Mouse (Mus musculus) retina, postnatal 7 days (tissue): ENCODE data around the gene Vapb.

ENCODE experiments used
- DNase-seq: peaks from one replicate; pipeline ENCODE4 v3.0.0-alpha.2; 2012; ENCODE audit warnings: low read depth, low spot score

Gene Vapb

DNA sequence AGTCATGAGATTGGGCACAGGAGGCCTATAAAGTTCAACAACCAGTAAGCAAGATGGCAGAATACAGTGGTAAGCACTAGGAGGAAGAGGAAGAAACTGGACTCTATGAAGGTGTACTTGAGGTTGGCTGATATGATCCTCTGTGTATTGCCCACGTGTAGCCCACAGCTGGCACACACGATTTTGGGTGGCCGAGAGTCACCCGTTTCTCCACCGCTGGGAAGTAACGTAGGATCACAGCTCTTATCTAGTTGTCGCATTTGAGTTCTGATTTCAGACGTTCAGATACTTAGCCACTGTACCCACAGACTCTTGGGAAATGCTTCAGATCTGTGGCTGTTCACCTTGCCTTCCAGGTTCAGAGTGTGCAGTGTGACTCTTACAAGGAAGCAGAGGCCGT lies 921 bp downstream of the Vapb start:
- DNase-seq, result no peak

DNA sequence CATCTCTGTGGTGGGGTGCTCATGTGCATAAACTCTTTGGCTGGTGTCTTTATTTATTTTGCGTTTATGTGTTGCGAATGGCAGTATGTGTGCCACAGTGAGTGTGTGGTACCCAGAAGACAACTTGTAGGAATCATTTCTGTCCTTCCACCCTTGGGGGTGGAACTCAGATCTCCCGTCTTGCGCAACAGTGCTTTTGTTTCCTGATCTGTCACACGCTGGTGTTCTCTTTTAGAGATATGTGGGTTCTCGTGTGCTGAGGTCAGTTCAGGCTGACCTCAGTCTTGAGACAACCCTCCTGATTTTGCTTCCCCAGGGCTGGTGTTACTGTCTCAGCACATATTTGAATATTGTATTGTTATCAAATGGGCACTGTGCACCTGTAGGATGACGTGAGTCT lies 1.8 kb downstream of the Vapb start:
- no peak for DNase-seq

- no peak for DNase-seq
These were observed 4.8 kb downstream of the Vapb start for GRCm38 (mm10) chr2:173742090-173742489.

- no peak for DNase-seq
These were observed 5.4 kb downstream of the Vapb start for GRCm38 (mm10) chr2:173742744-173743143.

- DNase-seq, result no peak
These were observed 6.9 kb downstream of the Vapb start for GRCm38 (mm10) chr2:173744070-173744815.

GRCm38 (mm10) chr2:173748961-173749659 lies 11.8 kb downstream of the Vapb start:
- DNase-seq, result no peak

DNA sequence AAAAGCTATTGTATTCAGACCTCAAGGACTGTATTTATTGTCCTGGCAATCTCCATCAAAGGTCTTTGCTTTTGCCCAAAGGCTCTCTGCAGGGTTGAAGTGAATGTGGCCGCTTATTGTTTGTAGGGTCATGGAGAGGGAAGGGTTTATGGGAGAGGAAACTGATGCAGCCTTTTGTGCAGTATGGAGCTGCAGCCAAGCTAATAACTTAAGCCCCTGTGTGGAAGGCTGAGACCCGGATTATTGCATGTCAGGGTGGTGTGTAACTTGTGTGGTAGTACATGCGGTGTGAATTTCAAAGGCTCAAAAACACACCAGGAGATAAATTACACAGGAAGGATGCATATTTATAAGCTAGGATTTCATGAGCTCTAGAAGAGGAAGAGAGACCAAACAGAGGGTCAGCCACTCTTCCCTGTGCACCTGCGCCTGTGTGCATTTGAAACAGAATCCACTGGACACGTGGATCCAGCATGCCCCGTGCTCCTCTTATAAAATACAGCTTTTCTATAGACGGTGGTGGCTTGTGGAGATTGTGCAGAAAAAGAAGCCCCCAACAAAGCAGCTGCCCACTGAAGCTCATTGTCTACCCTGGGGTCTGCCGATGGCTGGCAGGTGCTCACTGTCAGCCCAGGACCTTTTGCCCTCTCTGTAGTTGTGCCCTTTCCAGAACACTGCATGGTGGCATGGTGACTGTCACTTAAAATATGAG lies 18.3 kb downstream of the Vapb start:
- DNase-seq, result no peak

DNA sequence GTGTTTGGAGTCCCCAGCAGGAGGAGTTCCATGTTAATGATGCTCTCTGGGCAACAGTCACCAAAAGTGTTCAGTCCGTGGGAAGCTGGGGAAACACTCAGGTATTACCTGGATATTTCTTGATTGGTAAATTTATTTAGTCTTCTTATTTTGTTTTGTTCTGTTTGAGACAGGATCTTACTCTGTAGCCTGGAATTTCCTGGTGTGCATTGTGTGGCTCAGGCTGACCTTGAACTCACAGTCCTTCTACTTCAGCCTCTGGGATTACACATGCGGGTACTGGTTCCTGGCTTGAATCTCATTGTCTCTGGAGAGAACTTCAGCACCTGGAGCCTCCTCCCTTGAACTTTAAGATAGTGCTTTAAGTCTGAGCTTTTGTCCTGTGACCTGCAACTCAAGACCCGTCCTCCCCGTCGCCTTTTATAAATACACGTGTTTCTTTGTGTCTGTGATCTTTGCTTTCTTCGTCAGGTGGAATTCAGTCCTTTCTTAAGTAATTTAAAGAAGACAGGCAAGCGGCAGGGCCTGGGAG lies 20.4 kb downstream of the Vapb start:
- no peak for DNase-seq

DNA sequence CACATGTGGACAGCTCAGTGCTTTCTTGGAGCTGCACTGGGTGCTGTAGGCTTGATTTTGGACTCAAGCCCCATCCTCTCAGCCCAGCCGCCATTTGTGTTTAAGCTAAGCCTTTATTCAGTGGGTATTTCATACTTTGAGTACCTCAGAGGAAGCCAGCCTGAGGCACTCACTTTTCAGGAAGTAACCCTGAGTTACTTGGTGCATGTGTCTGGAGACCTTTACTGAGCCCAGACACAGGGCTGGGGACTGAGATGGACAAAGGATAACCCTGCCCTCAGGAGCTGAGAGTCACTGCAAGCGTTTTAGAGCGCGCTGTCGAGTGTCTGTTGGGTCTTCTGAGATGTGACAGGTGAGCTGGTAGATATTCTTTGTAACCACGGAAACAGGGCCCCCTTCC lies 23.3 kb downstream of the Vapb start:
- DNase-seq, result no peak

DNA sequence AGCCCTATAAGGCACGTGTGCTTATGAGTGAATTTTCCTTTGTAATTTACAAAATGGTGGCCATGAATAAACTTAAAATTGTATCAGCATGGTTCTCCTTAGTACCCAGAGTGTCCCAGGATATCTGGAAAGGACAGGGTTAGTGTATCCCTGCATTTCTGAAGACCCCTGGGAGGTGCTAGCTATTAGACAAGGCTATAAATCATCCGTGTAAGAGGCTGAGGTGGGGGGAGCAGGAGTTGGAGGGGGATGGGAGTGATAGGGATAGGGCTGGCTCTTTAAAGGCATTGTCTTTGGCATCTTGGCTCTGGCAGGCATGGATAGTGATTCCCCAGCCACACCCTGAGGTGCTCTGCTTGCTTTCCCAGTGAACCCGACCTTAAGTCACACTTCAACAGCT lies 27.3 kb downstream of the Vapb start:
- DNase-seq, result no peak

- no peak for DNase-seq
These were observed 30.8 kb downstream of the Vapb start for GRCm38 (mm10) chr2:173767959-173768595.

GRCm38 (mm10) chr2:173769183-173769582 lies 31.9 kb downstream of the Vapb start:
- DNase-seq, result no peak

- DNase-seq, result no peak
These were observed 33.3 kb downstream of the Vapb start for GRCm38 (mm10) chr2:173770620-173771019.

DNA sequence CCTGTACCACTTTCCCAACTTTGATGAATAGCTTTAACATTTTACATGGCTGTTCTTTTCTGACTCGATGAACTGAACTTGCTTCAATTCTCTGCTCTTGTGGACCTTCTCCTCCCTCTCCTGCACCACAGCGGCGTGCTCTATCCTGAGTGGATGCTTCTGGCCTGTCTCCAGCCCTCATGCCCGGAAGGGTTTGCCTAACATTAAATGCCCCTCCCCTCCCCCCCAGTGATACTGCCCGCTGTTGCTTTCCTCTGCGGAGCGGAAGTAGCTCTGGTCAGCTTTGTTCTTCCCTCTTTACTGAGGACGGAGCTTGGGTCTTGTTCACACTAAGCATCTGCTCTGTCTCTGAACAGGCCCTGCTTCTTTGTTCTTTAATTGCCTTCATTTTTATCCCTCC lies 34.4 kb downstream of the Vapb start:
- no peak for DNase-seq

DNA sequence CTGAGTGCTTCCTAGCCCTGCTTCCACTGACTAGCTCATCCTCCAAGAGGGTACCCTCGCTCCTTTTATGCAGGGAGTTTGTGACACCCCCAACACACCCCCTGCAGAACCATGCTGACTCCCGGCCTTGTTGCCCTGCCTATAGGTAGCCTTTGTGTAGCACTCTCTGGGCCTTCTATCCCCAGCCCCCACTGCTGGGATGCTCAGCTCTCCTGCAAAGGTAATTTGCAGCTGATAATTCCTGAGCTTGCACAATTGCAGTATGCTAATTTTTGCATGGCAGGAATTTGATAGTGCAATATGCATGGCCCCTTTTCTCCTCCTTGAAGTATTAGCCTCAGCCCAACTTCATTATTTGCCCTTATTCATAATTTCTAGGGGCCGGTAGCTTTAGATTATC lies 38.2 kb downstream of the Vapb start:
- DNase-seq, result no peak

DNA sequence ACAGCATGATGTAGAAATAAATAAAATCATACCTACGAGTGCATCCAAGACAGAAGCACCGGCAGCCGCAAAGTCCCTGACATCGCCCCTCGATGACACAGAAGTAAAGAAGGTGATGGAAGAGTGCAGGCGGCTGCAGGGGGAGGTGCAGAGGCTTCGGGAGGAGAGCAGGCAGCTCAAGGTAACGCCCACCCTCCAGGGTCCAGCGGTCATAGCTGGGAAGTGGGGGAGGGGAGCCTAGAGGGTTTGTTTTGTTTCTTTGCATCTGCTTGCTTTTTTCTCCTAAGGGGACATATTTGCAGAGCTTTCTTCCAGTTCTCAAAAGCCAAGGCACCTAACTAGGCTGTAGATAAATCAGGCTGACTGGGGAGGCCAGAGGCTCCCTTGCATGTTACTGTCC lies 38.8 kb downstream of the Vapb start:
- no peak for DNase-seq

DNA sequence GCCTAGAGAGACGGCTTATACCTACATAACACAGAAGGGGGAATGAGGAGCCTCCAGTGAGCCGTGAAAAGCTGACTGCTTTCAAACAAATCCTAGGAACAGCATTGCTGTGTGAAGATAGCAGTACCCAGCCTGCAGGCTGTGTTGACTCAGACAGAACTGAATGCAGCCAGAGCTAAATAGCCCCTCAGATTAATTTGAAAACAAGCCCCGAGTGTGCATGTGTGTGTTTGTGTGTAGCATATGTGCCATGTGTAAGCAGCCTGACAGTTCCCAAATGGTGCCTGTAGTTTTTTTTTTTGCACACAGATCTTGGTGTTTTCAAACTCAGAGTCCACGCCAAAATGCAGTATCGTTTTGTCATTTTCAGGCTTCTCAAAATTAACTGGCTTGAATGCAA lies 43.6 kb downstream of the Vapb start:
- no peak for DNase-seq

DNA sequence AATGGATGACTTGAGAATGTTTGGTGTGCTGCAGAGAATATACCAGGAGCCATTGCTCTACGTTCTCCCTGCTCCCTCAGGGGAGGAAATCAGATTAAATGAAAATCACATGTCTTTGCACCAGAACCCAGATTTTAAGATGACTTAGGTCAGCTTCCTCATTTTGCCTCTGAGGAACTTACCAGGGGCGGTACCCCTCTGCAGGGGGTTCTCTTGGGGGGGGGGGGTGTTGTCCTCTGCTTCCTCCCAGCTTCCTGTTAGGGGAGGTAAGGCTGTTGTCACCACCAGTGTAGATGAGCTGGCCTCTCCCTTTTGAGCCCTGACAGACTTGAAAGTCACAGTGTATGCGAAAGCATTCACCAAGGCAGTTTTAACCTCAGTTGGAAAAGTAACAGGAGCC lies 47.1 kb downstream of the Vapb start:
- DNase-seq, result no peak

DNA sequence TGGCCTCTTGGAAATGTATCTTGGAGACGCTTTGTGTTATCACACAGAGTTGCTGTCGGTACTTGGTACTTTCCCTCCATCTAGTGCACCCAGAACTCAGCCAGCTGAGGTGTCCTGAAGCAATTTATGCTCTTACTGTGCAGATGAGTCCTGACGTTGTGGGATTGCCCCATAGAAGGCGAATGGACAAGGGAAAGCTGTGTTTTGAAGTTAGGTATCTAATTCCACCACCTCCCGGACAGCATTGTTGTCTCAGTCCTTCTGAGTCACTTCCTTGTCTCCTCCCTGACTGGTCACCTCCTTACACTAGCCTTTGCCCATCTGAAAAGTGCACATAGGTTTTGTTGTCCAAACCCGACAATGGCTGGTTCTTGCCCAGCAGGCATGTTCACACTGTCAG lies 47.6 kb downstream of the Vapb start:
- no peak for DNase-seq

GRCm38 (mm10) chr2:173789945-173790804 lies 52.9 kb downstream of the Vapb start:
- no peak for DNase-seq
